Mouse (Mus musculus): ENCODE results near the gene Cox4i1.

DNA sequence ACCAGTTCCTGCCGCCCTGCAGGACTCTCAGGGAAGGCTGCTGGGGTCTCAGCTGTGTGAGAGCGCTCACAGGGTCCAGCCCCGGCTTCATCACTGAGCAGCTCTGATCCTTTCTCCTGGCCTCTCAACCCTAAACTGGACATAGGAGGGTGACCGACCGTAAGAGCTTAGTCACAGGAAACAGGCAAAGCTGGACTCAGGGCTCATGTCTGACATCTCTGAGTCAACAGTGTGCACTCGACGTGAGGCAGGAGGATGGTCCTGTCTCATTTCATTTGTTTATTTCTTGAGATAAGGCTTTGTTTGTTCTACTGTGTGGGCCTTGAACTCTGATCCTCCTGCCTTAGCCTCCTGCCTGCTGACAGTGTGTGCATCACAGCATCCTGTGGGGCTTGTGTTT is 47.6 kb upstream of the Cox4i1 start:
- TF ChIP-seq ZKSCAN1 (IDR thresholded peaks at IDR 0.05; ENCODE audit: borderline replicate concordance, low read depth, low read length) (no peak), CTCF (conservative IDR thresholded peaks at IDR 0.05 in 1 of 2, IDR thresholded peaks at IDR 0.05 in 1 of 2; ENCODE audit: low read depth in 2 of 2, low read length in 2 of 2) (no peak), HCFC1 (IDR thresholded peaks at IDR 0.05; ENCODE audit: low read depth, low read length) (no peak)
